Mouse (Mus musculus) kidney, adult 2 months (tissue): ENCODE measurements around the gene Tmem9b.

ENCODE experiments used
- CTCF ChIP-seq: fragments of 200-500 bp; conservative IDR thresholded peaks from 2 replicates; pipeline ENCODE4 v1.5.1; 2011; ENCODE audit warnings: low read depth, mild to moderate bottlenecking, control low read depth, low read length, moderate library complexity, mixed read lengths; ENCODE audit not compliant: insufficient read depth, insufficient read length
- POLR2A ChIP-seq: fragments of 200-500 bp; IDR thresholded peaks from one replicate; pipeline ENCODE4 v1.6.1; 2011; ENCODE audit warnings: low read depth, low read length, control low read depth

DNA sequence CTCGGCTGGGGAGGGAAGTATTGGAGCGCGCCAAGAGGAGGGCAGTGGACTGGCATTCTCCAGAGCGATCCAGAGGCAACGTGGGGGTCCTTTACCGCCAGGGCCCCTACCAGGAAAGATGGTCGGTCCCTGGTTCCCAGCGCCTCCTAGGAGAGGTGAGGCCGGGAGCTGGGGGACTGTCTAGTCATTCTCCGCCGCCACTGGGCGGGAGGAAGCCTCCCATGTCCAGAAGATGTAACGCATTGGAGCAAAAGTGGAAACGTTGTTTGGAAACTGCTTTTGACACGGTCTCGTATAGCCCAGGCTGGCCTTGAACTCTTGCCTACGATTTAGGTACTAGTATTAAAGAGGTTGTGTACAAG is 48.7 kb downstream of the Tmem9b start:
- TF ChIP-seq CTCF (no peak), POLR2A (no peak)
